Mouse (Mus musculus): Measurements from ENCODE around the gene Bicdl1. TPM values are rescaled to one million over a fixed set of nuclear protein-coding genes. Genes with fewer than 3 reads are reported as not detected.
"Not testable (repeated sequence)": the region's sequence is repeated elsewhere in the genome, so short reads cannot be mapped to it uniquely, and the experiment has no call there.

Gene Bicdl1
- polyA plus RNA-seq, 2 experiments, result 0.98 to 2.1 TPM

DNA sequence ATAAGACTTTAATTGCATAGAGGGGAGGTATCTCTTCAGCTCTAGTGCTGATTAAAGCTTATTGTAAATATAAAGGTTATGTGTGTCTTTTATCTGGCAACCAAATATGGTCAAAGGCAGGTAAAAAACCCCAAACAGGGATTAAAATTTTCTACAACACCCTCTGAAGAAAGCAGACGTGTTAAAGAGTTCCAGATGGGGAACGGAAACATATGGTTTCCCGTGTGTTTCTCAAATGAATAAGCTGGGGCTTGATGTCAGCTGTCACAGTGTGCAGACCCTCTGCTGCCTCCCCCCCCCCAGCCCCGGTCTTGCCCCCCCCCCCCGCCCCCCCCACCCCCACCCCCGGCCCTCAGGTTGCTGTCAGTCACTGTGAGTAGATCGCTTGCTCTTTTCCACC lies 24.1 kb upstream of the Bicdl1 start:
- H3K36me3 ChIP-seq (replicated peaks; ENCODE audit: control insufficient read depth, insufficient read depth, low read depth), result no peaks in the 10 kb centered on the region
- TF ChIP-seq CTCF (IDR thresholded peaks at IDR 0.05; ENCODE audit: low read depth) (no peak), EP300 (IDR thresholded peaks at IDR 0.05; ENCODE audit: low read depth) (no peak)
- no peak overlapping the region for H3K4me2 ChIP-seq (ENCODE audit: low read depth)
- H3K27ac ChIP-seq, result no peak overlapping the region
- H3K4me1 ChIP-seq (replicated peaks; ENCODE audit: control insufficient read depth in 2 of 2, insufficient read depth in 2 of 2, low read length in 1 of 2), result no peaks in the 10 kb centered on the region; a peak in 1 of 4 replicates
- no peak overlapping the region for H3K4me3 ChIP-seq (ENCODE audit: insufficient read depth in 1 of 2, low read depth in 2 of 2, low read length in 2 of 2)
- no peak for DNase-seq (ENCODE audit: low read depth in 3 of 3, low spot score in 3 of 3)
- H3K9me3 ChIP-seq (ENCODE audit: control insufficient read depth, low read length), result no peaks in the 10 kb centered on the region
- no peak for ATAC-seq (ENCODE audit: insufficient read depth)
- no peaks in the 10 kb centered on the region for H3K27me3 ChIP-seq (ENCODE audit: control insufficient read depth, insufficient read depth, low read length)
- no peak overlapping the region for H3K9ac ChIP-seq (replicated peaks)
- 46% methylated on average over 5 of the region's 7 CpGs for WGBS (ENCODE audit: insufficient replicate concordance)

DNA sequence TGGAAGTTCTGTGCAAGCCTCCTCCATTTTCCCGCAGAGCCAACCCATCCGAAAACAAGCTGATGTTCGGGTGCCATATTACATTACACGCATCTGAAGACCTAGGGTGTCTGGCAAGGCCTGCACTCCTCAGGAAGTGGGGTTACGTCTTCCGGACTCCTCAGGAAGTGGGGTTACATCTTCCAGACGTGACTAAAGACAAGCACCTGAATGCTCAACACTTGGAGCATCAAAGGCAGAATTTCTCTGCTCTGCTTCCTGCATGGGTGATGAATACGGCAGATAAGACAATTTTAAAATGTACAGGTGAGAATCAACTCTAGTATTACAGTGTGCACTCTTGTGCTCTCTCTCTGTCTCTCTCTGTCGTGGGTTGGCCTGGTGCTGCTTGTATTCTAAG lies 23.4 kb upstream of the Bicdl1 start:
- Histone ChIP-seq H3K4me3 (ENCODE audit: insufficient read depth in 1 of 2, low read depth in 2 of 2, low read length in 2 of 2) (no peak overlapping the region), H3K27me3 (ENCODE audit: control insufficient read depth, insufficient read depth, low read length) (no peaks in the 10 kb centered on the region), H3K27ac (no peak overlapping the region), H3K4me2 (ENCODE audit: low read depth) (no peak overlapping the region), H3K4me1 (replicated peaks; ENCODE audit: control insufficient read depth in 2 of 2, insufficient read depth in 2 of 2, low read length in 1 of 2) (no peaks in the 10 kb centered on the region; a peak in 1 of 4 replicates), H3K36me3 (replicated peaks; ENCODE audit: control insufficient read depth, insufficient read depth, low read depth) (no peaks in the 10 kb centered on the region), H3K9ac (replicated peaks) (no peak overlapping the region), H3K9me3 (ENCODE audit: control insufficient read depth, low read length) (no peaks in the 10 kb centered on the region)
- TF ChIP-seq EP300 (IDR thresholded peaks at IDR 0.05; ENCODE audit: low read depth) (no peak), CTCF (IDR thresholded peaks at IDR 0.05; ENCODE audit: low read depth) (no peak)
- ATAC-seq (ENCODE audit: insufficient read depth), result no peak
- WGBS (ENCODE audit: insufficient replicate concordance), result 58% methylated on average over 9 of the region's 9 CpGs
- DNase-seq (ENCODE audit: low read depth in 3 of 3, low spot score in 3 of 3), result no peak

DNA sequence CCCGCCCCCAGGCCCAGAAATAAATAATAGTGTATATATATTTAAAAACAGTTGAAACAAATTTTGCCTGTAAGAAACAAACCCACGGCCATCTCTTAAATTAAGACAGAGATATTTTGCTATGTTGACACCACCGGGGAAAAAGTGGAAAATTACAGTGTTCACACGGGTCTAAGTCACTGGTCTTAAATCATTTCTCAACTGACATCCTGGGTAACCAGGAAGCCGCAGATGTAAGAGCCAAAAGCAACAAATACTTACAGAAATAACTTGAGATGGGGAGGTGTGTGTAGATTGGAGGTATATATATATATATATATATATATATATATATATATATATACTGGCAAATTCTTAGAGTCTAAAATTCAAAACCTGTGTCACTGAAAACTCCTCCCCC lies 21.5 kb upstream of the Bicdl1 start:
- ATAC-seq (ENCODE audit: insufficient read depth) (no peak), DNase-seq (ENCODE audit: low read depth in 3 of 3, low spot score in 3 of 3) (no peak)
- no peak overlapping the region for H3K27ac ChIP-seq
- H3K9me3 ChIP-seq (ENCODE audit: control insufficient read depth, low read length), result no peaks in the 10 kb centered on the region
- no peak overlapping the region for H3K4me3 ChIP-seq (ENCODE audit: insufficient read depth in 1 of 2, low read depth in 2 of 2, low read length in 2 of 2)
- TF ChIP-seq EP300 (IDR thresholded peaks at IDR 0.05; ENCODE audit: low read depth), result no peak
- TF ChIP-seq CTCF (IDR thresholded peaks at IDR 0.05; ENCODE audit: low read depth), result no peak
- H3K36me3 ChIP-seq (replicated peaks; ENCODE audit: control insufficient read depth, insufficient read depth, low read depth), result no peaks in the 10 kb centered on the region
- no peak overlapping the region for H3K9ac ChIP-seq (replicated peaks)
- H3K4me2 ChIP-seq (ENCODE audit: low read depth), result no peak overlapping the region
- no peaks in the 10 kb centered on the region for H3K27me3 ChIP-seq (ENCODE audit: control insufficient read depth, insufficient read depth, low read length)
- no peaks in the 10 kb centered on the region for H3K4me1 ChIP-seq (replicated peaks; ENCODE audit: control insufficient read depth in 2 of 2, insufficient read depth in 2 of 2, low read length in 1 of 2)
- 59% methylated on average over 5 of the region's 5 CpGs for WGBS (ENCODE audit: insufficient replicate concordance)

DNA sequence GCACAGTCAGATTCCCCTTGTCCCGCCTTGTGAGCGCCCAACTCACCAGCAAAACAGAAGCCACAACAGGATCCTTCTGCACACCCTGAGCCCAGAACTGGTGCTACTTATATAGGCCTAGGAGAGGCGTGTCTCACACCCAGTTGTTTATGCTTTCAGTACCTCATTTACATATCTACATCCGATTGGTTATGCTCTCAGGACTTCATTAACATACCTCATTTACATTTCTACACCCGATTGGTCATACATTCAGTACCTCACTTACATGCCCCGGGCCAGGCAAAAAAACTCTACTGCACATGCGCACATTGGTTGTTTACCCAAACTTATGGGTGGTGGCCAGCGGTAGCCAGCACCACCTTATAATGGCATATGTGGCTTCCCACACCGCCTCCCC lies 20.5 kb upstream of the Bicdl1 start:
- ATAC-seq (ENCODE audit: insufficient read depth); H3K27me3 ChIP-seq (ENCODE audit: control insufficient read depth, insufficient read depth, low read length): not testable (repeated sequence)
- 72% methylated on average over 9 of the region's 9 CpGs for WGBS (ENCODE audit: insufficient replicate concordance)

DNA sequence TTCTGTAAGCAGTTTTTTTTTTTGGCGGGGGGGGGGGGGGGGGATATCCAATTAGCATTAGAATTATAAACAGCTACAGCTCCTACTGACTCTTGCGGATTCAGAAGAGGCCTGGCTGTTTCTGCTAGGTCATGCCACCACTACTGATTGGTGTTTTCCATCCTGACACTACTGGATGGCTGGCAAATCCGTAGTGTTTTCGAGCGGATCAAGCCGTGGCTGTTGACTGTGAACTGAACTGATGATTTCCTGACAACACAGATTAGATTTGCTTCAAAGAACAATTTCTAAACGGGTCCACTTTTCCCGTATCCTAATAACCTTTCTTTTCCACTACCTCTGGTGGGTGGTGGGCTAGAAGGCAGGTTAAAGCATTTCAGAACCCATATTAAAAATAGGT lies 16.9 kb upstream of the Bicdl1 start:
- Histone ChIP-seq H3K27me3 (ENCODE audit: control insufficient read depth, insufficient read depth, low read length) (no peaks in the 10 kb centered on the region), H3K4me2 (ENCODE audit: low read depth) (no peak overlapping the region), H3K27ac (no peak overlapping the region), H3K4me3 (ENCODE audit: insufficient read depth in 1 of 2, low read depth in 2 of 2, low read length in 2 of 2) (no peak overlapping the region), H3K36me3 (replicated peaks; ENCODE audit: control insufficient read depth, insufficient read depth, low read depth) (no peaks in the 10 kb centered on the region), H3K4me1 (replicated peaks; ENCODE audit: control insufficient read depth in 2 of 2, insufficient read depth in 2 of 2, low read length in 1 of 2) (no peaks in the 10 kb centered on the region), H3K9ac (replicated peaks) (no peak overlapping the region), H3K9me3 (ENCODE audit: control insufficient read depth, low read length) (no peaks in the 10 kb centered on the region)
- 52% methylated on average over 8 of the region's 8 CpGs for WGBS (ENCODE audit: insufficient replicate concordance)
- TF ChIP-seq CTCF (IDR thresholded peaks at IDR 0.05; ENCODE audit: low read depth) (no peak), EP300 (IDR thresholded peaks at IDR 0.05; ENCODE audit: low read depth) (no peak)
- ATAC-seq (ENCODE audit: insufficient read depth), result no peak
- DNase-seq (ENCODE audit: low read depth in 3 of 3, low spot score in 3 of 3), result no peak

More for the DNA sequence above, 20.5 kb upstream of the Bicdl1 start:
- H3K36me3 ChIP-seq (replicated peaks; ENCODE audit: control insufficient read depth, insufficient read depth, low read depth); H3K4me3 ChIP-seq (ENCODE audit: insufficient read depth in 1 of 2, low read depth in 2 of 2, low read length in 2 of 2); H3K9ac ChIP-seq (replicated peaks); H3K27ac ChIP-seq; H3K4me2 ChIP-seq (ENCODE audit: low read depth); H3K9me3 ChIP-seq (ENCODE audit: control insufficient read depth, low read length); DNase-seq (ENCODE audit: low read depth in 3 of 3, low spot score in 3 of 3); H3K4me1 ChIP-seq (replicated peaks; ENCODE audit: control insufficient read depth in 2 of 2, insufficient read depth in 2 of 2, low read length in 1 of 2): not testable (repeated sequence)

Measured in liver, embryonic 14.5 days (tissue).